Mouse (Mus musculus): ENCODE results near the gene Dusp7. TPM values are rescaled to one million over a fixed set of nuclear protein-coding genes. Genes with fewer than 3 reads are reported as not detected.

Gene Dusp7
- polyA plus RNA-seq, 1 experiment = 8.9 TPM

- Histone ChIP-seq H3K4me3 (no peak overlapping the region), H3K79me2 (ENCODE audit: control insufficient read depth, insufficient read depth) (peaks cover 35% of the 10 kb centered on the region), H3K4me2 (ENCODE audit: low read depth) (no peak overlapping the region), H3K36me3 (ENCODE audit: control insufficient read depth, insufficient read depth) (no peaks in the 10 kb centered on the region), H3ac (ENCODE audit: control insufficient read depth, insufficient read length) (no peak overlapping the region), H3K27me3 (ENCODE audit: control insufficient read depth, insufficient read depth, insufficient read length) (no peaks in the 10 kb centered on the region)
- TF ChIP-seq E2F4 (IDR thresholded peaks at IDR 0.05; ENCODE audit: insufficient read depth) (no peak), TCF3 (IDR thresholded peaks at IDR 0.05; ENCODE audit: insufficient read length, low read depth) (no peak), USF1 (IDR thresholded peaks at IDR 0.05; ENCODE audit: low read depth) (no peak), POLR2A (IDR thresholded peaks at IDR 0.05; ENCODE audit: insufficient read length, low read depth) (no peak), CEBPB (IDR thresholded peaks at IDR 0.05; ENCODE audit: insufficient read depth, poor library complexity, severe bottlenecking) (no peak), SRF (IDR thresholded peaks at IDR 0.05; ENCODE audit: control insufficient read depth, insufficient read length, low read depth) (no peak), POLR2AphosphoS2 (IDR thresholded peaks at IDR 0.05; ENCODE audit: insufficient read length, low read depth) (no peak), TCF12 (IDR thresholded peaks at IDR 0.05; ENCODE audit: insufficient read depth, poor library complexity, severe bottlenecking) (no peak), MAX (IDR thresholded peaks at IDR 0.05; ENCODE audit: low read depth) (no peak), MYOD1 (IDR thresholded peaks at IDR 0.05; ENCODE audit: control insufficient read depth in 1 of 3, insufficient read length in 2 of 3, low read depth in 2 of 3) (no peak), MYOG (IDR thresholded peaks at IDR 0.05; ENCODE audit: control insufficient read depth in 1 of 3, insufficient read depth in 1 of 3, insufficient read length in 2 of 3, low read depth in 2 of 3) (no peak)
Observed at GRCm38 (mm10) chr9:106373973-106374372, 5.5 kb downstream of the Dusp7 start.

DNA sequence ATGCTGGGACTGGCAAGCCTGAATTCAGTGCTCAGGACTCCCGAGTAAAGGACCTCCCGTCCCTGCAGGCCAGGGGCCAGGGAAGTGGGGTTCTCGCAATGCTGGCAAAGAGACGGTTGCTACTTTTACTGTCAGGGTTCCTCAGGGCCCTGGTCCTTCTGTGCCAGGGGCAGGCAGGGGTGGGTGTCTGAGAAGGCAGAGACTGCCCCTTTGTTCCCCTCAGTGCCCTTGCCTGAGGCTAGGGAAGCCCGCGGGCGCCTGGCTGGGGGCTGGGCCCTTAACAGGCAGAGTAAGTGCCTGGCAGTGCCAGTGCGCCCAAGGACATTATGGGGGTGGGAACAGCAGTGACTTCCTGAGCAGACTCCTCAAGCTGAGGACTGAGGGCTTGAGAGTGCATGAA, 8.8 kb downstream of the Dusp7 start:
- Histone ChIP-seq H3K79me2 (ENCODE audit: control insufficient read depth, insufficient read depth) (peaks cover 13% of the 10 kb centered on the region), H3K4me2 (ENCODE audit: low read depth) (no peak overlapping the region), H3ac (ENCODE audit: control insufficient read depth, insufficient read length) (no peak overlapping the region), H3K36me3 (ENCODE audit: control insufficient read depth, insufficient read depth) (no peaks in the 10 kb centered on the region), H3K27me3 (ENCODE audit: control insufficient read depth, insufficient read depth, insufficient read length) (no peaks in the 10 kb centered on the region), H3K4me3 (no peak overlapping the region)
- TF ChIP-seq USF1 (IDR thresholded peaks at IDR 0.05; ENCODE audit: low read depth) (no peak), POLR2A (IDR thresholded peaks at IDR 0.05; ENCODE audit: insufficient read length, low read depth) (no peak), POLR2AphosphoS2 (IDR thresholded peaks at IDR 0.05; ENCODE audit: insufficient read length, low read depth) (no peak), TCF12 (IDR thresholded peaks at IDR 0.05; ENCODE audit: insufficient read depth, poor library complexity, severe bottlenecking) (no peak), CEBPB (IDR thresholded peaks at IDR 0.05; ENCODE audit: insufficient read depth, poor library complexity, severe bottlenecking) (no peak), MAX (IDR thresholded peaks at IDR 0.05; ENCODE audit: low read depth) (no peak), E2F4 (IDR thresholded peaks at IDR 0.05; ENCODE audit: insufficient read depth) (no peak), MYOG (IDR thresholded peaks at IDR 0.05; ENCODE audit: control insufficient read depth in 1 of 3, insufficient read depth in 1 of 3, insufficient read length in 2 of 3, low read depth in 2 of 3) (no peak)

DNA sequence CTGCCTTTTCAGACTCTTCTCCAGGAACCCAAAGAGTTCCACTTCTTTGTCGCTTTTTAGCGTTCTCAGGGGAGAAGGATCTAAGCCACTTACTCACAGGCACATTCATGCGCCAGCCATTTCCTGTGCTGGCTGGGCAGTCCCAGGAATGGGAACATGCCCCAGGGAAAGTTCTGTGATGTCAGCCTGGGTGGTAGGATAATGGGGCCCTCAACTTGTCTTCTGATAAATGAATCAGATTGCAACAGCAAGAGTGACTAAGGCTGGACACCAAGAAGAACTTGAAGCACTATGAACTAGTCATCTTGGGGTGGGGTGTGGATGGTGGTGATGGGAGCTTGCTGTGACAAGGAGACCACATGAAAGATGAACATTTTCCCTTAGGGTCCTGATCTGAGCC, 9.6 kb downstream of the Dusp7 start:
- Histone ChIP-seq H3K27me3 (ENCODE audit: control insufficient read depth, insufficient read depth, insufficient read length) (no peaks in the 10 kb centered on the region), H3K79me2 (ENCODE audit: control insufficient read depth, insufficient read depth) (peaks cover 5% of the 10 kb centered on the region), H3K4me2 (ENCODE audit: low read depth) (no peak overlapping the region), H3K4me3 (no peak overlapping the region), H3ac (ENCODE audit: control insufficient read depth, insufficient read length) (no peak overlapping the region), H3K36me3 (ENCODE audit: control insufficient read depth, insufficient read depth) (no peaks in the 10 kb centered on the region)
- TF ChIP-seq REST (IDR thresholded peaks at IDR 0.05; ENCODE audit: insufficient read depth, insufficient read length) (no peak), TCF3 (IDR thresholded peaks at IDR 0.05; ENCODE audit: insufficient read length, low read depth) (no peak), POLR2A (IDR thresholded peaks at IDR 0.05; ENCODE audit: insufficient read length, low read depth) (no peak), SRF (IDR thresholded peaks at IDR 0.05; ENCODE audit: control insufficient read depth, insufficient read length, low read depth) (no peak), CEBPB (IDR thresholded peaks at IDR 0.05; ENCODE audit: insufficient read depth, poor library complexity, severe bottlenecking) (no peak), USF1 (IDR thresholded peaks at IDR 0.05; ENCODE audit: low read depth) (no peak), MYOG (IDR thresholded peaks at IDR 0.05; ENCODE audit: control insufficient read depth in 1 of 3, insufficient read depth in 1 of 3, insufficient read length in 2 of 3, low read depth in 2 of 3) (no peak), MAX (IDR thresholded peaks at IDR 0.05; ENCODE audit: low read depth) (no peak), E2F4 (IDR thresholded peaks at IDR 0.05; ENCODE audit: insufficient read depth) (no peak), TCF12 (IDR thresholded peaks at IDR 0.05; ENCODE audit: insufficient read depth, poor library complexity, severe bottlenecking) (no peak), MYOD1 (IDR thresholded peaks at IDR 0.05; ENCODE audit: control insufficient read depth in 1 of 3, insufficient read length in 2 of 3, low read depth in 2 of 3) (no peak)

DNA sequence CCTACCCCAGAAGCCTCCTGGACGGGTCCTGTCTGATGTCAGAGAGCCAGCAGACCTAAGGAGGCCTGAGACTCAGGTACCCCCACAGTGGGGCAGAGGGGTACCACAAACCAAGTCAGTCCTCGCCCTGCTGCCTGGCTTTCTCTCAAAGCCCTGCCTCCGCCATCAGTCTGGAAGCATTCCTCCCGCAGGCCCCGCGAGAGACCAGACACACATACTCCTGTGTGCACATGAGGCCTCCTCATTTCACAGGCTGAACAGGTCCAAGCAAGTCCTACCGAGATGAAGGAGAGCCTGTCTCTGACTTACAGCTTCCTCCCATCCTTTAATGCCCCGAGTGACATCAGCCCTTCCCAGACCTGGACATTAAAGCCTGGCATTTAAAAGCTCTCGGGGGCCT, 10.3 kb downstream of the Dusp7 start:
- no peak overlapping the region for H3K4me2 ChIP-seq (ENCODE audit: low read depth)
- no peak overlapping the region for H3K4me3 ChIP-seq
- no peaks in the 10 kb centered on the region for H3K79me2 ChIP-seq (ENCODE audit: control insufficient read depth, insufficient read depth)
- H3ac ChIP-seq (ENCODE audit: control insufficient read depth, insufficient read length) = no peak overlapping the region
- no peaks in the 10 kb centered on the region for H3K36me3 ChIP-seq (ENCODE audit: control insufficient read depth, insufficient read depth)
- TF ChIP-seq TCF12 (IDR thresholded peaks at IDR 0.05; ENCODE audit: insufficient read depth, poor library complexity, severe bottlenecking) (no peak), POLR2A (IDR thresholded peaks at IDR 0.05; ENCODE audit: insufficient read length, low read depth) (no peak), USF1 (IDR thresholded peaks at IDR 0.05; ENCODE audit: low read depth) (no peak), E2F4 (IDR thresholded peaks at IDR 0.05; ENCODE audit: insufficient read depth) (no peak), MAX (IDR thresholded peaks at IDR 0.05; ENCODE audit: low read depth) (no peak), TCF3 (IDR thresholded peaks at IDR 0.05; ENCODE audit: insufficient read length, low read depth) (no peak), MYOD1 (IDR thresholded peaks at IDR 0.05; ENCODE audit: control insufficient read depth in 1 of 3, insufficient read length in 2 of 3, low read depth in 2 of 3) (no peak), POLR2AphosphoS2 (IDR thresholded peaks at IDR 0.05; ENCODE audit: insufficient read length, low read depth) (no peak), REST (IDR thresholded peaks at IDR 0.05; ENCODE audit: insufficient read depth, insufficient read length) (no peak), MYOG (IDR thresholded peaks at IDR 0.05; ENCODE audit: control insufficient read depth in 1 of 3, insufficient read depth in 1 of 3, insufficient read length in 2 of 3, low read depth in 2 of 3) (no peak), CEBPB (IDR thresholded peaks at IDR 0.05; ENCODE audit: insufficient read depth, poor library complexity, severe bottlenecking) (no peak)
- no peaks in the 10 kb centered on the region for H3K27me3 ChIP-seq (ENCODE audit: control insufficient read depth, insufficient read depth, insufficient read length)

Measured in myocyte (in vitro differentiated cells).